Mouse (Mus musculus): ENCODE measurements around the gene Kif5a. TPM values are rescaled to one million over a fixed set of nuclear protein-coding genes. Genes with fewer than 3 reads are reported as not detected.

Gene Kif5a
- polyA plus RNA-seq, 1 experiment from 2014 or later = 103 TPM

Other genes with a start within 250 kb of the Kif5a start
- 57.3 and 62.7 TPM in 2 replicates for gene Tsfm, start 232.5 kb downstream of the Kif5a start, polyA plus RNA-seq (2015; fragmentation: Nextera tagmentation; extraction: Ambion mirVana)
- gene Mettl1, start 221.9 kb downstream of the Kif5a start, polyA plus RNA-seq (2015; fragmentation: Nextera tagmentation; extraction: Ambion mirVana) = 20.5 and 21.7 TPM in 2 replicates
- 0.08 and 0.37 TPM in 2 replicates for gene Eef1akmt3, start 221.8 kb downstream of the Kif5a start, polyA plus RNA-seq (2015; fragmentation: Nextera tagmentation; extraction: Ambion mirVana)
- 0.06 and 0.18 TPM in 2 replicates for gene Cyp27b1, start 215.1 kb downstream of the Kif5a start, polyA plus RNA-seq (2015; fragmentation: Nextera tagmentation; extraction: Ambion mirVana)
- gene March9, start 203.2 kb downstream of the Kif5a start, polyA plus RNA-seq (2015; fragmentation: Nextera tagmentation; extraction: Ambion mirVana) = 8.4 and 8.9 TPM in 2 replicates
- 793 and 910 TPM in 2 replicates for gene Cdk4, start 199.8 kb downstream of the Kif5a start, polyA plus RNA-seq (2015; fragmentation: Nextera tagmentation; extraction: Ambion mirVana)
- gene Tspan31, start 193.1 kb downstream of the Kif5a start, polyA plus RNA-seq (2015; fragmentation: Nextera tagmentation; extraction: Ambion mirVana) = 113 and 120 TPM in 2 replicates
- 6.3 and 6.6 TPM in 2 replicates for gene Agap2, start 188.1 kb downstream of the Kif5a start, polyA plus RNA-seq (2015; fragmentation: Nextera tagmentation; extraction: Ambion mirVana)
- 130 and 135 TPM in 2 replicates for gene Os9, start 142.2 kb downstream of the Kif5a start, polyA plus RNA-seq (2015; fragmentation: Nextera tagmentation; extraction: Ambion mirVana)
- gene B4galnt1, start 98.1 kb downstream of the Kif5a start, polyA plus RNA-seq (2015; fragmentation: Nextera tagmentation; extraction: Ambion mirVana) = 62.2 and 62.3 TPM in 2 replicates
- gene Slc26a10, start 82.7 kb downstream of the Kif5a start, polyA plus RNA-seq (2015; fragmentation: Nextera tagmentation; extraction: Ambion mirVana) = 0.94 and 0.98 TPM in 2 replicates
- 20.6 and 21.9 TPM in 2 replicates for gene Arhgef25, start 73.3 kb downstream of the Kif5a start, polyA plus RNA-seq (2015; fragmentation: Nextera tagmentation; extraction: Ambion mirVana)
- gene Dtx3, start 67.6 kb downstream of the Kif5a start, polyA plus RNA-seq (2015; fragmentation: Nextera tagmentation; extraction: Ambion mirVana) = 288 and 297 TPM in 2 replicates
- 17.9 and 18.7 TPM in 2 replicates for gene Pip4k2c, start 51.8 kb downstream of the Kif5a start, polyA plus RNA-seq (2015; fragmentation: Nextera tagmentation; extraction: Ambion mirVana)
- gene Dctn2, start 3.0 kb upstream of the Kif5a start, polyA plus RNA-seq (2015; fragmentation: Nextera tagmentation; extraction: Ambion mirVana) = 355 and 362 TPM in 2 replicates
- gene Mbd6, start 25.7 kb upstream of the Kif5a start, polyA plus RNA-seq (2015; fragmentation: Nextera tagmentation; extraction: Ambion mirVana) = 16.2 and 18.8 TPM in 2 replicates
- 121 and 123 TPM in 2 replicates for gene Mars, start 48.4 kb upstream of the Kif5a start, polyA plus RNA-seq (2015; fragmentation: Nextera tagmentation; extraction: Ambion mirVana)
- gene Arhgap9, start 58.6 kb upstream of the Kif5a start, polyA plus RNA-seq (2015; fragmentation: Nextera tagmentation; extraction: Ambion mirVana) = 0.87 and 0.99 TPM in 2 replicates
- gene Gli1, start 78.6 kb upstream of the Kif5a start, polyA plus RNA-seq (2015; fragmentation: Nextera tagmentation; extraction: Ambion mirVana) = 1.1 and 1.5 TPM in 2 replicates
- 0.04 and 0.06 TPM in 2 replicates for gene Inhbe, start 91.1 kb upstream of the Kif5a start, polyA plus RNA-seq (2015; fragmentation: Nextera tagmentation; extraction: Ambion mirVana)
- not detected in 2 replicates for gene Inhbc, start 107.1 kb upstream of the Kif5a start, polyA plus RNA-seq (2015; fragmentation: Nextera tagmentation; extraction: Ambion mirVana)
- 39.7 and 43.6 TPM in 2 replicates for gene R3hdm2, start 117.0 kb upstream of the Kif5a start, polyA plus RNA-seq (2015; fragmentation: Nextera tagmentation; extraction: Ambion mirVana)
- gene Stac3, start 238.3 kb upstream of the Kif5a start, polyA plus RNA-seq (2015; fragmentation: Nextera tagmentation; extraction: Ambion mirVana) = 1.4 and 2.4 TPM in 2 replicates